Mouse (Mus musculus) MEL (cell line): ENCODE results near the gene Slc30a10.

Experiments
- CHD2 ChIP-seq: IDR thresholded peaks from 2 replicates; pipeline ENCODE4 v1.6.1; 2011; ENCODE audit warnings: low read length, improper control_type of control experiment
- CTCF ChIP-seq, 3 experiments: IDR thresholded peaks in 2 of 3; conservative IDR thresholded peaks in 1 of 3; 2 replicates each; pipeline ENCODE4 v1.5.1; 2011 to 2012; ENCODE audit warnings: low read length in 3 of 3, low read depth in 2 of 3, mild to moderate bottlenecking in 2 of 3, improper control_type of control experiment in 1 of 3, inconsistent platforms in 1 of 3, mixed read lengths in 1 of 3, moderate library complexity in 1 of 3; ENCODE audit not compliant: control insufficient read depth in 1 of 3, insufficient read depth in 1 of 3, poor library complexity in 1 of 3, severe bottlenecking in 1 of 3
- EP300 ChIP-seq, 2 experiments: IDR thresholded peaks; 2 replicates each; pipeline ENCODE4 v1.6.1; 2011; ENCODE audit warnings: improper control_type of control experiment in 2 of 2, low read length in 2 of 2, low read depth in 1 of 2, mild to moderate bottlenecking in 1 of 2
- ETS1 ChIP-seq: IDR thresholded peaks from 2 replicates; pipeline ENCODE4 v1.6.1; 2012; ENCODE audit warnings: low read depth, mild to moderate bottlenecking, inconsistent platforms, low read length, improper control_type of control experiment, moderate library complexity
- GATA1 ChIP-seq: IDR thresholded peaks from 2 replicates; pipeline ENCODE4 v1.6.1; 2011; ENCODE audit warnings: low read depth, low read length, improper control_type of control experiment
- JUND ChIP-seq: IDR thresholded peaks from 2 replicates; pipeline ENCODE4 v1.6.1; 2011; ENCODE audit warnings: low read depth, mild to moderate bottlenecking, improper control_type of control experiment, low read length
- POLR2A ChIP-seq, 2 experiments: IDR thresholded peaks; 2 replicates each; pipeline ENCODE4 v1.6.1; 2011 to 2012; ENCODE audit warnings: low read length in 2 of 2, mild to moderate bottlenecking in 2 of 2, control low read depth in 1 of 2, improper control_type of control experiment in 1 of 2, low read depth in 1 of 2, moderate library complexity in 1 of 2; ENCODE audit not compliant: control insufficient read depth in 1 of 2, insufficient read depth in 1 of 2, poor library complexity in 1 of 2
- POLR2AphosphoS2 ChIP-seq: IDR thresholded peaks from 2 replicates; pipeline ENCODE4 v1.6.1; 2011; ENCODE audit warnings: low read length, improper control_type of control experiment
- RAD21 ChIP-seq: IDR thresholded peaks from 2 replicates; pipeline ENCODE4 v1.6.1; 2011; ENCODE audit warnings: mild to moderate bottlenecking, low read depth, low read length, improper control_type of control experiment
- TAL1 ChIP-seq: IDR thresholded peaks from 2 replicates; pipeline ENCODE4 v1.6.1; 2012; ENCODE audit warnings: mild to moderate bottlenecking, inconsistent platforms, low read length, moderate library complexity, mixed read lengths
- UBTF ChIP-seq: IDR thresholded peaks from 2 replicates; pipeline ENCODE4 v1.6.1; 2012; ENCODE audit warnings: low read depth, mild to moderate bottlenecking, inconsistent platforms, low read length, improper control_type of control experiment, moderate library complexity, borderline replicate concordance; ENCODE audit not compliant: insufficient read depth

GRCm38 (mm10) chr1:185449727-185450126 is 4.9 kb upstream of the Slc30a10 start:
- TF ChIP-seq RAD21 = no peak
- TF ChIP-seq JUND = no peak
- no peak for TF ChIP-seq POLR2A (IDR thresholded peaks at IDR 0.05; ENCODE audit: control insufficient read depth in 1 of 2, insufficient read depth in 1 of 2, low read depth in 1 of 2, low read length in 2 of 2, poor library complexity in 1 of 2)
- no peak for TF ChIP-seq EP300 (IDR thresholded peaks at IDR 0.05; ENCODE audit: low read depth in 1 of 2, low read length in 2 of 2)
- TF ChIP-seq CHD2 = no peak
- no peak for TF ChIP-seq GATA1
- TF ChIP-seq POLR2AphosphoS2 = no peak
- TF ChIP-seq CTCF (IDR thresholded peaks at IDR 0.05 in 2 of 3, conservative IDR thresholded peaks at IDR 0.05 in 1 of 3; ENCODE audit: control insufficient read depth in 1 of 3, insufficient read depth in 1 of 3, low read depth in 2 of 3, low read length in 3 of 3, poor library complexity in 1 of 3, severe bottlenecking in 1 of 3) = no peak
- TF ChIP-seq UBTF = no peak
- no peak for TF ChIP-seq ETS1
- TF ChIP-seq TAL1 = no peak
